Mouse (Mus musculus) olfactory bulb, adult 2 months (tissue): ENCODE measurements around the gene Ccdc78. TPM values are rescaled to one million over a fixed set of nuclear protein-coding genes. Genes with fewer than 3 reads are reported as not detected.

Experiments used
- H3K27ac ChIP-seq: fragments of 200-500 bp; 2 replicates; pipeline ENCODE4 v1.5.1; 2012; ENCODE audit warnings: low read depth, low read length; ENCODE audit not compliant: insufficient read depth
- H3K4me1 ChIP-seq: fragments of 200-500 bp; 2 replicates; pipeline ENCODE4 v1.6.1; 2012; ENCODE audit warnings: low read length; ENCODE audit not compliant: control insufficient read depth, insufficient read depth
- H3K4me3 ChIP-seq: fragments of 200-500 bp; 2 replicates; pipeline ENCODE4 v1.5.1; 2012; ENCODE audit warnings: mild to moderate bottlenecking, low read depth, low read length, moderate library complexity; ENCODE audit not compliant: insufficient read depth
- CTCF ChIP-seq: fragments of 200-500 bp; IDR thresholded peaks from 2 replicates; pipeline ENCODE4 v1.5.1; 2012; ENCODE audit warnings: low read depth, mild to moderate bottlenecking, low read length, moderate library complexity; ENCODE audit not compliant: insufficient read depth
- POLR2A ChIP-seq: fragments of 200-500 bp; IDR thresholded peaks from 2 replicates; pipeline ENCODE4 v1.6.1; 2012; ENCODE audit warnings: mild to moderate bottlenecking, low read depth, low read length, moderate library complexity; ENCODE audit not compliant: insufficient read depth
- WGBS: fragments of 180-500 bp; shearing (Covaris S2); methylation state at CpG from one replicate; pipeline ENCODE4 v1.1.7; 2018; 5-methylcytosine and 5-hydroxymethylcytosine counted together
- polyA plus RNA-seq: library from polyadenylated mRNA; stranded (reverse); fragments of >200 nt; gene quantifications from 2 replicates; pipeline ENCODE4 v1.2.4, GENCODE M21; 2012; ENCODE audit warnings: low replicate concordance; ENCODE audit not compliant: missing spikeins, insufficient read depth, insufficient read length

Gene Ccdc78
- polyA plus RNA-seq, 1 experiment: not detected

DNA sequence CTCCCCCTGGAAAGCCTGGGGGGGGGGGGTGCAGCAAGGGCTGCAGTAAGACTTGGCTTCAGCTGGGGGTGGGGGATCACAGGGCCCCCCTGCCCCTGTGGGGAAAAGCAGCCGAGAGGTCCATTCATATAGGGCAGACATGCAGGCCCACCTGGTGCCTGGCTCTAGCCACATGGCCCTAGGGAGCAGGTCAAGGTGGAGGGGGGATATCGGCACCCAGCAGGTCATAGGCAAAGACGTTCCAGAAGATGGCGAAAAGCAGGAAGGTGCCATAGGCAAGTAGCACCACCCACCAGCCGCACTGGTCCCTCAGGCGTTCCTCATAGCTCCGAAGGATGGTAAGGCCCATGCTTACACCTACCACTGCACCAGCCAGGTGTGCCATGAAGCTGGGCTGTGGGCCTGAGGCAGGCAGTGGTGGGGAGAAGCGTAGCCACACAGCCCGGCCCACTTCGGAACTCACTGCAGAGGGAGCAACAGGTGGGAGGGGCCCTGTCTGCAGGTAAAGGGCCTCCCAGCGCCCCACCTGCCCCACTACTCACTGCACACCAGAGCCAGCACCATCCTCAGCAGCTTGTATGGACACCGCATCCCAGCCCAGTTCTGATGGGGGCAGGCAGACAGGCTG is 48.3 kb downstream of the Ccdc78 start:
- 80% methylated on average over 12 of the region's 12 CpGs for WGBS
- Histone ChIP-seq H3K4me1 (peaks cover 67% of the 10 kb centered on the region), H3K27ac (no peak overlapping the region), H3K4me3 (peak overlapping the region; percentile 81)
- TF ChIP-seq POLR2A (no peak), CTCF (no peak)

DNA sequence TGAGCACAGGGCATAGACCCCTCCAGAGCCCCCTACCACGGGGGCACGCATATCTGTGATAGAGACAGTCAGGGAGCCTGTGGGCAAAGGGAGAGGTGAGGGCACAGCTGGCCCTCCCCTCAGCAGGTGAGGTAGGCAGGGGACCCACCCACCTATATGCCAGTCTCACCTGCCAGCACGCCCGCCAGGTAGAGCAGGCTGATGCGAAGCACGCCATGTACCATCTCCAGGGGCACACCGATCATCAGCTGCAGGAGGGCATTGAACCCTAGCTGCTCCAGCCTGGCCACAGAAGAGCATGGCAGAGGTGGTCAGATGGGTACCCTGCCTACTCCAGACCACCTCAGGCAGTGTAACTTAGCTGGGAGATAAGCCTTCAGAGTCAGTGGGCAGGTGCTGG is 48.9 kb downstream of the Ccdc78 start:
- 97% methylated on average over 7 of the region's 7 CpGs for WGBS
- TF ChIP-seq POLR2A: no peak
- TF ChIP-seq CTCF: no peak
- Histone ChIP-seq H3K27ac (no peak overlapping the region), H3K4me3 (peak overlapping the region; percentile 81; the same call in 1 of the 2 replicates), H3K4me1 (peaks cover 65% of the 10 kb centered on the region)

DNA sequence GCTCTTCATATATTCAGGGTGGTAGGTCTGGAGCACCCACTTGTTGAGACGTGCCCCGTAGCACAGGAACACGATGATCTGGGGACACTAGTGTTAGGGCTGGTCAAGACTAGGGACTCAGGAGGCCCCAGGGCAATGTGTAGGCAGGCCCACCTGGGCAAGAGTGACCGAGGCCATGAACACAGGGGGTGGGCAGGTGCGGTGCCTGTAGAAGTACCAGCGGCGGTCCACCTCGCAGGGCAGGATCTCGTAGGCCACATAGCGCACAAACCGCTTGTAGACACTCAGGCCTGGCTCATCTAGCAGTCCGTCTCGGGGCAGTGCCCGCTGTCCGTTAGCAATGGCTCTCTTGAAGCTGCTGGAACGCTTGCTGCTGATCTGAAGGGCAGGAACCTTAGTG is 49.4 kb downstream of the Ccdc78 start:
- 89% methylated on average over 16 of the region's 16 CpGs for WGBS
- peaks cover 60% of the 10 kb centered on the region for H3K4me1 ChIP-seq
- H3K27ac ChIP-seq: peak overlapping the region; percentile 74; the same call in 1 of the 2 replicates
- no peak for TF ChIP-seq POLR2A
- TF ChIP-seq CTCF: no peak
- H3K4me3 ChIP-seq: peak overlapping the region; percentile 58

DNA sequence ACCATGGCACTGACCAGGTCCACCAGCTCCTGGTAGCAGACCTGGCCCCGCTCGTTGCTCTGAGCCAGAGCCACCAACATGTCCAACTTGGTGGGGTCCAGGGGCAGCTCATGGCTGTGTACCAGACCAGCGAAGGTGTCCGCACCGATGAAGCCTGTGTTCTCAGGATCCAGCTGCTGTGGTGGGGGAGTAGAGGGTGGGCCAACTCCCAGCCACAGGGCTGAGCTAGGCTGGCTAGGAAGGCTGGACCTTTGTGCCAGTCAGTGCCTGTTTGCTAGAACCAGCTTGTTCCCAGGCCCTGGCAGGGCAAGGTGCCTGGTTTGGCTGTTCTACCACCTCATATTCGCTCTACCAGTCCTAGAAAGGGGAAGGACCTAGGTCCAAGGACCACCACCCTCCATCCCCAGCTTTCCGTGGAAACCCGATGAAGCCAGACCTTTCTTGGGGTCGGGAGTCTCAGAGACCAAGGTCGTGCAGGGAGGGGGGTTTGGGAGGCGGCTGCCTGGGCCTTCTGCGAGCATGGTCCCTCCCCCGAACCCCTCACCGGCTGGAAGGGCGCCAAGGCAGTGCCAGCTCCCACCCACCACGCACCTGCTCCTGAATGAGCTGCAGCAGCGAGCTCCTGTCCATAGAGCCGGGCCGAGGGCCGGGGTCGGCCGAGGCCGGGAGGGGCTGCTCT is 50.2 kb downstream of the Ccdc78 start:
- Histone ChIP-seq H3K4me1 (peaks cover 53% of the 10 kb centered on the region), H3K27ac (peak overlapping the region; percentile 74), H3K4me3 (peak overlapping the region; percentile 58)
- WGBS: 8% methylated on average over 23 of the region's 23 CpGs
- TF ChIP-seq CTCF (no peak), POLR2A (no peak)

DNA sequence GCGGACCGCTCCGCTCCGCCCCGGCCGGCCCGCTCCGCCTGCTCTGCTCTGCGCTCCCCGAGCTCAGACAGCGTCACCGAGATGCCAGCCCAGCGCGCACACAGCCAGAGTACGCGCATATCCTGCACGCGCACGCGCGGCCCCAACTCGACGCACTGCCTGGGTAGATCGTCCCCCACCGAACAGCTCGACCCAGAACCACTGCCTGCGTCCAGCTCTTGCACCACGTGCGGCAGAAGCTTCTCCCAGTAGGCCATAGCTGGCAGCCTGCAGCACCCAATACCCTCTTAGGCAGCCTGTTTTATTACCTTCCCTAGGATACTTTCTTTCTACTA is 50.7 kb downstream of the Ccdc78 start, which contains the start of gene Rhbdl1:
TSS of gene Rhbdl1 (minus strand) at position 220 of the 335 bp plus-strand sequence.
- H3K4me1 ChIP-seq: peaks cover 48% of the 10 kb centered on the region
- H3K27ac ChIP-seq: peak within 1 kb of the TSS; percentile 74
- WGBS: 2% methylated on average over 29 of the region's 29 CpGs
- TF ChIP-seq POLR2A (peak; percentile 57), CTCF (no peak)
- peak within 1 kb of the TSS; percentile 58 for H3K4me3 ChIP-seq

DNA sequence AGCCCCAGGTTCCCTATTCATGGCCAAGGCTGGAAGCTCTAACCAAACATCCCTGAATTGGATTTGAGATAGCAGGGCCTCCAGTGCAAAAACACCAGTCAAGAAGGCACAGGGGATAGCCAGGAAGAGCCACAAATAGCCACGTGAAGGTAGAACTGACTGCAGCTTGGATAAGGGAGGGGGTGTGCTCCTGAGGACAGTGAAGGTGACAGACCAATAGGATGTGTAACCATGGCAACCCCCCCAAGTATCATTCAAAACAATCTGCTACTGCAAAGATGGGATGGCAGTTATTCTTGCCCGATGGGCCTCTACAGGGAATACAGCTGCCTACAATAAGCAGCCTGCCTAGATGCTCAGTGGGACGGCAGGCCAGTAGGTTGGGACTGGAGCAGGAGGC is 51.2 kb downstream of the Ccdc78 start:
- no peak overlapping the region for H3K4me3 ChIP-seq
- peak overlapping the region; percentile 74 for H3K27ac ChIP-seq
- peaks cover 51% of the 10 kb centered on the region for H3K4me1 ChIP-seq
- TF ChIP-seq POLR2A (no peak), CTCF (no peak)
- WGBS: 33% methylated on average over 3 of the region's 3 CpGs

DNA sequence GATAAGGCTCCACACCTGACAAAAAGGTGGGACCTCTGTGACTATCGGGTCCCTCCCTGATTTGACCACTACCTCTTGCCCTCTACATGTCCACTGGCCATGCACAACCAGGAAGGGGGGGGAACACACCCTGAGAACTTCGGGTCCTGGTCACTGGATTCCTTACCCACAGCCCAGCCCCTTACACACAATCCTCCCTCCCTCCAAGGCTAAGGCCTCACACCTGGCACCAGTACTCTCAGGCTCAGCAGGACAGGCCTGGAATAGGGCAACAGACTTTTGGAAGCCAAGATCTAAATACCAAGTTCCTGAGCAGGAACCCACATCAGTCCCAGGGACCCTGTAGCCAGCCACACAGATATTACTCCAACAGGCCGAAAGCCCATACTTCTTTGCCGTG is 52.5 kb downstream of the Ccdc78 start:
- no peak overlapping the region for H3K4me3 ChIP-seq
- no peak overlapping the region for H3K27ac ChIP-seq
- peaks cover 52% of the 10 kb centered on the region for H3K4me1 ChIP-seq
- no peak for TF ChIP-seq CTCF
- TF ChIP-seq POLR2A: no peak
- WGBS: 86% methylated on average over 4 of the region's 4 CpGs

DNA sequence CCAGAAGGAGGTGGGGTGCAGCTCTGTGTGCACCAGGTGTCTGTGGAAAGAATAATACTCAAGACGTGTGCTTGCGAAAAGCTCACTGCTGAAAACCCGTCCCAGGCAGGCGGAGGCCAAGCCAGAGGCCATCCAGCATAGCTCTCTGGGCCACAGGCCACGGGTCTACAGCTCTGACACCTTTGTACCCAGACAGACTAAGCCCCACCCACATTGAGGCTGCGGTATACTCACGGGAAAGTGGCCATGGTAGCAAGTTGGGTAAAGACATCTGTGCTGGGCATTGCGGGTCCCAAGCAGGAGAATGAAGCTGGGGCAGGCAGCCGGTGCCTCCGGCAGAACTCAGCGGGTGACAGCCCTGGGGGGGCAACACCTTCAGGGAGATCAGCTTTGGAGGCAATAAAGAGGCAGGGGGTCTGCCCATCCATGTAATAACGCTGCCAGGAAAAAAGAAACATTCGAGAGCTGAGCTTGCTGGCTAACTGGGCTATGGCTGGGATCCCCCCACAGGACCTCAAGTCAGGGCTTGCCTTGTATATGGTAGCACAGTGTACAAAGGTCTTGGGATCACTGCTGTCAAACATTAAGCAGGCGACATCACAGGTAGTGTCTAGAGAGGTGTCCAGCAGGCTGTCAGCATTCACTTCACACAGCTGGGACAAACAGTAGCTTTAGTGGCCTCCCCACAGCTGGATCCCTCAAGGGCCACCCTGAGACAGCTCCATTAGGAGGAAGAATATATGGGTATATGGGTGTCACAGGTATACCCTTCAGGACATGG is 53.3 kb downstream of the Ccdc78 start:
- H3K4me3 ChIP-seq: no peak overlapping the region
- no peak overlapping the region for H3K27ac ChIP-seq
- 80% methylated on average over 14 of the region's 14 CpGs for WGBS
- peaks cover 45% of the 10 kb centered on the region for H3K4me1 ChIP-seq
- no peak for TF ChIP-seq CTCF
- TF ChIP-seq POLR2A: no peak

Other genes with a start within 250 kb of the Ccdc78 start
- not detected in 2 replicates for gene Sox8, start 215.9 kb upstream of the Ccdc78 start, polyA plus RNA-seq
- gene Lmf1, start 207.5 kb upstream of the Ccdc78 start, polyA plus RNA-seq: not detected in 2 replicates
- not detected in 2 replicates for gene Gng13, start 69.4 kb upstream of the Ccdc78 start, polyA plus RNA-seq
- gene Chtf18, start 59.2 kb upstream of the Ccdc78 start, polyA plus RNA-seq: not detected in 2 replicates
- gene Rpusd1, start 58.9 kb upstream of the Ccdc78 start, polyA plus RNA-seq: not detected in 2 replicates
- gene Mslnl, start 50.5 kb upstream of the Ccdc78 start, polyA plus RNA-seq: not detected in 2 replicates
- not detected in 2 replicates for gene Msln, start 32.2 kb upstream of the Ccdc78 start, polyA plus RNA-seq
- not detected in 2 replicates for gene Narfl, start 12.8 kb upstream of the Ccdc78 start, polyA plus RNA-seq
- gene Haghl, start 907 bp upstream of the Ccdc78 start, polyA plus RNA-seq: not detected in 2 replicates
- gene Fam173a, start 6.3 kb downstream of the Ccdc78 start, polyA plus RNA-seq: not detected in 2 replicates
- not detected in 2 replicates for gene AC134908.4, start 9.1 kb downstream of the Ccdc78 start, polyA plus RNA-seq
- gene Metrn, start 10.6 kb downstream of the Ccdc78 start, polyA plus RNA-seq: not detected in 2 replicates
- gene Fbxl16, start 22.5 kb downstream of the Ccdc78 start, polyA plus RNA-seq: not detected in 2 replicates
- not detected in 2 replicates for gene Wdr24, start 37.0 kb downstream of the Ccdc78 start, polyA plus RNA-seq
- not detected in 2 replicates for gene Jmjd8, start 42.3 kb downstream of the Ccdc78 start, polyA plus RNA-seq
- gene Stub1, start 46.8 kb downstream of the Ccdc78 start, polyA plus RNA-seq: not detected in 2 replicates
- not detected in 2 replicates for gene Rhbdl1, start 50.7 kb downstream of the Ccdc78 start, polyA plus RNA-seq
- gene Gm20683, start 55.2 kb downstream of the Ccdc78 start, polyA plus RNA-seq: not detected in 2 replicates
- not detected in 2 replicates for gene Rhot2, start 58.3 kb downstream of the Ccdc78 start, polyA plus RNA-seq
- gene Wdr90, start 74.9 kb downstream of the Ccdc78 start, polyA plus RNA-seq: not detected in 2 replicates
- gene Mcrip2, start 82.2 kb downstream of the Ccdc78 start, polyA plus RNA-seq: not detected in 2 replicates
- not detected in 2 replicates for gene Mettl26, start 88.5 kb downstream of the Ccdc78 start, polyA plus RNA-seq
- gene Wfikkn1, start 94.3 kb downstream of the Ccdc78 start, polyA plus RNA-seq: not detected in 2 replicates
- not detected in 2 replicates for gene Rab40c, start 133.1 kb downstream of the Ccdc78 start, polyA plus RNA-seq
- not detected in 2 replicates for gene Pigq, start 158.4 kb downstream of the Ccdc78 start, polyA plus RNA-seq
- gene Nhlrc4, start 158.4 kb downstream of the Ccdc78 start, polyA plus RNA-seq: not detected in 2 replicates
- gene A930017K11Rik, start 166.0 kb downstream of the Ccdc78 start, polyA plus RNA-seq: not detected in 2 replicates
- gene Capn15, start 199.2 kb downstream of the Ccdc78 start, polyA plus RNA-seq: not detected in 2 replicates